Mouse (Mus musculus) CD4-positive, CD25-positive, alpha-beta regulatory T cell, adult 4 months (primary cell): Measurements from ENCODE around the gene Cped1. TPM values are rescaled to one million over a fixed set of nuclear protein-coding genes. Genes with fewer than 3 reads are reported as not detected.
A peak's percentile ranks its signal among the peaks of the same experiment; 100 is the strongest.

ENCODE experiments used
- ATAC-seq: one replicate; pipeline ENCODE4 v1.8.0; 2017
- polyA plus RNA-seq, 2 experiments: library from polyadenylated mRNA; unstranded; fragments of 100-300 nt; shearing (Covaris generic); gene quantifications; one replicate each; pipeline ENCODE4 v1.2.1; 2017

Gene Cped1
- under 1 TPM in 1 of 2 experiments, not detected in 1; 0.15 TPM for polyA plus RNA-seq

DNA sequence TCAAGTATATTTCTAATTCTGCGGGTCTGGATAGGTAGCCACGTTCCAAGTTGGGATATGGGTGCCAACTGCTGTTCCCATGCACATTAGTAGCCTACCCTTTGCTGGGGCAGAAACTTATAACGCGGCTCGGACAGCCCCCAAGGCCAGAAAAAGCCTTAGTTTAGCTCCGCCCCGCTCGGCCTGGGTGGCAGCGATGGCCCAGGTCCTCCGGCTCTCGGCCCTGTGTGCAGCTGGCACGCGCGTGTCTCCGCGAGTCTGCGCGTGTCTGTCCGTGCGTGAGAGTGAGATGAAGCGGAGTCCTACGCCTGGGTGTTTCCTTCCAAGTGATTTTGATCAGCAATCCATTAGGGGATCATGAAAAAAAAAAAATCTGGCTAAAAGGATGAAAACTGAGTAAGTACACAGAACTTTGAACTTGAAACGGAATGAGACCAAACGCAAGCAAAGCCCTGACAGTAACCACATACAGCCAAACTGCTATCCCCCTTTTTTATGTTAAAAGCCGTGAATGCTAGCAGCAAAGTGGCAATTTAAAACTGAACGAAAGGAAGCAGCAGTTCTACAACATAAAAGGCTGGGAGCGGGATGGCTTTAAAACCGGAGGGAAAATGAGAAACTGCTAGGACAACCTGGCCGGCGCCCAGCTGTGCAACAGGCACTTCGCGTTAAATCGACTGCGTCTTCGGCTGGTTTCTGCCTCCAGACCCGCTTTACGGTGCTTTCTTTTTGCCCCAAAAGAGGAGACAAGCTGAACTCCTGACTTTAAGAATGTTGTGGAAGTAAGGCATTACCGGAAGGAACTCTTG is at the start of gene Cped1:
TSS of gene Cped1 (plus strand) at position 185 of the 809 bp plus-strand sequence.
- ATAC-seq = peak; percentile 28

- no peak for ATAC-seq
Measured at GRCm38 (mm10) chr6:21937981-21938635, 47.6 kb upstream of the Cped1 start.

DNA sequence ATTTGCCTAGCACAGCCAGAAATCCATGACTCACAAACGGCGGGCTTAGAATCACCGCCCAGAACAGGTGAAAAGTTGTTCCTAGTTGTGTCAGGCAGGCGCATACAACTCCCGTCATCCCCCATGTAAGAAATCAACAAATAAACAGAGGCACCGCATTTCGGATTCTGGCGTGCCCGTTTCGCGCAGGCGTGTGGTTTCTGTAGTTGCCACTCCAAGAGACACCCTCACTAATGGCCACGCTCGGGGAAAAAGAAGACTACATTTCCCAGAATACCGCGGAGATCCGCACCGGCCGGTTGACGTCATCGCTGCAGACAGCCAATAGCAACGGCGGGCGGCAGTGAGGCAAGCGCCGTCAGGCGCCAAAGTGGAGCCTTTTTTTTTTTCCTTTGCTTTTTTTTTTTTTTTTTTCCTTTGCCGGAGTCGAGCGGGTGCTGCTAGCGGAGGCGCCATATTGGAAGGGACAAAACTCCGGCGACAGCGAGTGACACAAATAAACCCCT is 36.4 kb upstream of the Cped1 start, which contains the start of gene Ing3:
TSS of gene Ing3 (plus strand) at position 346 of the 506 bp plus-strand sequence.
- ATAC-seq = peak; percentile 87

DNA sequence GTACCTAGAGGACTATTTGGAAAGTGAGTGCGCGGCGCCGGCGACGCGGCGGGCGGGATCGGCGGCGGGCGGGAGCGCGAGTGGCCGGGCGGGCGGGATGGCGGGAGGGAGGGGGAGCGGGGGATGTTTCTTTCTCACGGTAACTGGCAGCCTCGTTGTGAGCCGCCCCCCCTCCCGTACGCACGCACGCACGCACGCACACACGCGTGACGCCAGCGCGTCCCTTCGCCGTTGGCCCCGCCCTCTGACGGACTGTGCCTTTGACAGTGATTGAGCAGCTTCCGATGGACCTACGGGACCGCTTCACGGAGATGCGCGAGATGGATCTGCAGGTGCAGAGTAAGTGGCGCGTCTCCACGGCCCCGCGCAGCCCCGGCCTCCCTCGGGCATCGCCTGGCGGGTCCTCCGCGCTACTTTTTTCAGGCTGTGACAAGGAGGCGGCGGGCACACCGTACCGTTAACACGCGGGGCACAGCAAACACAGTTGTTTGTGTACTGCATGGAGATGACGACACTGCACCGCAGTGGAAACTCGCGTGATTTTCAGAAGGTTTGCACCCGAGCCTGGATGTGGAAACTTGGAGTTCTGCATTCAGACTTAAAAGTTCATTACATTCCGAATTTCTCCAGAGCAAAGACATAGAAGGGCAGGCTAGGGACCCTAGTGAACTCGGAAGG is 35.8 kb upstream of the Cped1 start:
- ATAC-seq = peak; percentile 77

DNA sequence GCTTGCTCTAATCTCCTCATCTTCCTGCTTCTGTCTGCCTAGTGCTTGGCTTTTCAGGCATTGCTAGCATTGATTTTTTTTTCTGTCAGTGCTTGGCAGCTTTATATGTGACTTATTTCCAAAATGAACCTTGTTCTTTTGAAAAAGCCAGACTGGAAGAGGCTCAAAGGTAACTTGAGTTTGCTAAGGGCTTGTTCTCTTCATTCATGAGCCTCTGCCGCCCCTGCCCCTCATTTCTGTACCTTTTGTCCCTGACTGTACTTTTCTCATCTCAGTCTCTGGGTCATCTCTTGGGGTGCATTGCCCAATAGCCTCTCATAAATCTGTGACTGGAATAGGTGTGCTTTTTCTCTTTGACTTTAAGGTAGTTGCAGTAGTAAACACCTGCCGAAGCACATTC is 35.0 kb upstream of the Cped1 start:
- ATAC-seq = no peak

DNA sequence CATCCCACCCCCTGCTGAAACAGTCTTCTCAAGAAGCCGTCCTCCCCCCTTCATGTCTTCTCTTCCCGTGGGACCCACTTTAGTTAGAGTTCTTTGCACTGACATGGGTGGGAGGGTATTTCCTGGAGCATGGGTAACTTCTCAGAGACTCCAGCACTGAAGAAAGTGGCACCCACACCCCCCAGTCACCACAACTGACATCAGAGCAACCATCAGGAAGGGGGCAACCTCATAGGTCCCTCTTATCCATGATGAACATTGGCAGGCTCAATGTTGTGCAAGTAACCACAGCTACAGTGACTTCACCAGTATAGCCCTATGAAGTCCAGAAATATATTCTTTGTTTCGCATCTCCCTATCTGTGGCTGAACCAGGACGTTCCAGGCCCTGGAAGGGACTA is 30.2 kb upstream of the Cped1 start:
- ATAC-seq = no peak

DNA sequence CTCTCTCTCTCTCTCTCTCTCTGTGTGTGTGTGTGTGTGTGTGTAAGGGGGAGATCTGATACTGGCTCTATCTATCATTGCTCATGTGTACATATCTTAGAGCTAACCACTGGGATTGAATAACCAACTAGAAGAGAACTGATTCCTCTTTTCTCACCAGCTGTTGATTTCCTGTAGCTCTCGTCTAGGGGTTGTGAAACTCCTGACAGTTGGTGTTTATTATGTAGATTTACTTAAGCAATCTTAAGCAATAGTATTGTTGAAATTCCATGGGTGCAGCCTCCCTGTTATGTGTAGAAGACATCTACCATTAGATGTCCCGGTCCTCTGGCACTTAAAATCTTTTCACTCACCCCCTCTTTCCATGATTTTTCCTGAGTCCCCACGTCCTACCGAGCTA is 26.8 kb upstream of the Cped1 start:
- ATAC-seq = no peak

DNA sequence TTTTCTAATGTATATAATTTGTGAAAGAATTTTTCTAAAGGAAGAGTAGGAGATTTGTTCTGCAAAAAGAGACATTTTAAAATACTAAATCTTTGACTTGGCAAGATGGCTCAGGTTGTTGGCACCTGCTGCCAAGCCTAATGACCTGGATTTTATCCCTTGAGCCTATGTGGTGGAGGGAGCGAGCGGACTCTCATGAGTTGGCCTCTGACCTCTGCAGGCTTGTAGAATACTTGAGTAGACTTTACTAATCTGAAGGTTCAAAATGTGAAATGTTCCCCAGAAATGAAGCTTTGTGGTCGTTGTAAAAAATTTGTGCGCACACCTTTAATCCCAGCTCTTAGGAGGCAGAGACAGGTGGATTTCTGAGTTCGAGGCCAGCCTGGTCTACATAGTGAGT is 25.8 kb upstream of the Cped1 start:
- no peak for ATAC-seq

DNA sequence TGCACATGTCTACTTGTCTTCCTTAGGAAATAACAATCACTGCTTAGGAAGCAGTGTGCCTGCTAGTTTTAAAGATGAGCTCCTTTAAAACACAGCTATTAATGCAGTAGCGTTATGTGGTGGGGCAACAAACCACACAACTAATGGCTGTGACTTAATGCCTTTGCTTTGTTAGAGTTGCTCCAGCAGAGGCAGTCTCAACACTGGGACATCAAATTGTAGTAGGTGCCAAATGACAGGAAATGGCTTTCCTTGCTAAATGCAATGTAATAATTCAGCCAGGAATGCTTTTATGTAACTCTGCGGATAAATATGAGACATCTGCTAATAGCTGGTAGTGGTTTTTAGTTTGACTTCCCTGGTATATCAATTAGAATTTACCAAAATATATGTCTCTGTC is 8.2 kb upstream of the Cped1 start:
- ATAC-seq = no peak

DNA sequence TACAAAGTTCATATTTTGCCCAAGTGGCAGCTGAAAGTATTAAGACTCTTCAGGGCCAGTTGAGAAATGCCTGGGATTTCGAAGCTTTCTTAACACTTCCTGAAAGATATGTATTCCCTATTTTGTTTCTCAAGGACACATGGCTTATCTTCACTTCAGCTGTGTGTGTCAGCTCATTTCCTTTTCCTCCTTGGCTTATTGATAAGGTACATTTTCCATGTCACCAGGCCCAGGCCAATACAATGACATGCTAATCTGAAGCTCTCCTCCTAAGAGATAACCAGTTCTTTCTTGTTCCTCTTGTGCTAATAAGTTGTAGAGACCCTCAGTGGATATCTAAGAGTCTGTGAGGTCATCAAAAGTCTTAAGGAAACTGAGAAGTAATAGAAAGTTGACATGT is 4.6 kb upstream of the Cped1 start:
- ATAC-seq = no peak

DNA sequence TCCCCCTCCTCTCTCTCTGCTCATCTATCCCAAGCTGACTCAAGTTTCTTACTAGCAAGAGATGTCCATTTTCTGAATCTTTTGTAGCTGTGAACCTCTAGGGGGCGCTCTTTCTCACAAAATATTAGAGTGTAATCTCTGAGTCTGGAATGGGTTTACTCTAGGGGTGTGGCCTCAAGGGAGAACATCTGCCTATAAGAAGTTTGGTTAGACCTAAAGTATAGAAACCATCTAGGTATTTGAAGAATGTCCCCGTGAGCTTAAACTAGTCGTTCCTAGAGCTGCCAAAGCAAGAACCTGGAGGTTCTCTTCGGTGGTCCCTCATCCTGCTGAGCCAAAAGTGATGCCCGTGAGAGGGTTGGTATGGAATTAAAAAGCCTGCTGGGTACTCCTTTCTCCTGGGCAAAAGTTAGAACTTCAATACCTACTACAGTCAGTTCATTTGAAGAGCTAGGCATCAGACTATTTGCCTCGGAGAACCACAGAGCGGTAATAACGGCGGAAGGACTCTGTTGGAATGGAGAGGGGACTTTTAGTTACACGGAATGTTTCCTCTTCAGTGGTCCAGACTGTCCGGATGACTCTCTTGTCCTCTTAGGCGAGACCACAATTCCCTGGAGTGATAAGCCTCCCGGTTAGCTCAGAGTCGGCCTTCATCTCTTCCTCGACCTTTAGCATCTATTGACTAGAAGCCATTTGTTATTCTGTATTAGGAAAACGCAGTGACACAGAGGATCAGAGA is 555 bp upstream of the Cped1 start:
- ATAC-seq = peak; percentile 75

- ATAC-seq = no peak
Measured at GRCm38 (mm10) chr6:21986660-21987331, 1.1 kb downstream of the Cped1 start.

DNA sequence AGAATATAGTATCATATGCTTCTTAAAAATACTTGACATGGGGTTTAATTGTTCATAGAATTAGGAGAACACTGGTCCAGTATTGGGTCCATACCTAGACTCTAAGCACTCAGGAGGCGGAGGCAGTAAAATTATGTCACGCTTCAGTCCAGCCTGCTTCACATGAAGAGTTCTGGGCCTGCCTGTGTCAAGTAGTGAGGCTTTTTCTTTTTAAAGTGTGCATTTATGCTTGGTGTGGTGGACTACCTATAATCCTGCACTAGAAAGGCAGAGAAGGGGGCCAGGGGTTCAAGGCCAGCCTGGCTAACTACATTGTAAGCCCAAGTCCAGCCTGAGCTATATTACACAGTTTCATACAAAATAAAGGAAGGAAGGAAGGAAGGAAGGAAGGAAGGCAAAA is 1.8 kb downstream of the Cped1 start:
- ATAC-seq = no peak

- ATAC-seq = no peak
Measured at GRCm38 (mm10) chr6:21988296-21988695, 2.6 kb downstream of the Cped1 start.

DNA sequence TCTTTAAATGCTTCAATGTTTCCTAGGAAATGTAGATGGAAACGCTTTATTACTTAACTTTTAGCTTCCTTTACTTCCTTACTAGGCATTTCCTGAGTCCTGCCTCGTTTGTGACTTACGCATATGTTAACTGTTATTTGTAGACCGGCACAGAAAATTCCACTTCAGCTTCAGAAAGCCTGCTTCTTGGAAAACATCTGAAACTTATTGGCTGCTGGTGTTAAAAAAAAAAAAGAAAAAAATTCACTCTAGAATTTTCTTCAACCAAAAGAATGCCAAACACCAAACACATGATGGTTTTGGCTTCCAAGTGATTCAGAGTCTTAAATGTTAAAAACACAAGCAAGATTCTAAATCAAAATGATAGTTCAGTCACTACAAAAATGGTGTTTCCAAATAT is 3.4 kb downstream of the Cped1 start:
- no peak for ATAC-seq

GRCm38 (mm10) chr6:21990181-21991135 is 4.7 kb downstream of the Cped1 start:
- ATAC-seq = no peak

GRCm38 (mm10) chr6:21991151-21991550 is 5.4 kb downstream of the Cped1 start:
- no peak for ATAC-seq

DNA sequence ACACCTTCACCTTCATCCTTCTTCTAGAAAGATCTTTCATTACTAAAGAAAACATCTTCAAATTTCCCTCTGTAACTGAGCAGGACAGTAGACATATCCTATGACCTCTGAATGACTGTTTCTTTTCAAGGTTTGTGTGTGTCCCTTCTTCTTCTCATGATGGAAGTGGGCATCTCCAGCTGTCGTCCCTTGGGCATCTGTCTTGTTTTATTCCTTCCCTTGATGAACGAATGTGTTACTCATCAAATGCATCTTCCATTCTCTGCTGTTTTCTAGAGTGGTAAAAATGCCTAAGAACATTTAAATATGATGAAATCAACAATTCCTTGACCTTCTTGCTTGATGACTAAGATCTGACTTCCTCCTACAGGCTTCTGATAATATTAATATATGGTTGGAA is 7.4 kb downstream of the Cped1 start:
- ATAC-seq = no peak

GRCm38 (mm10) chr6:21998131-21998530 is 12.4 kb downstream of the Cped1 start:
- no peak for ATAC-seq

- no peak for ATAC-seq
Measured at GRCm38 (mm10) chr6:21999025-21999424, 13.3 kb downstream of the Cped1 start.

DNA sequence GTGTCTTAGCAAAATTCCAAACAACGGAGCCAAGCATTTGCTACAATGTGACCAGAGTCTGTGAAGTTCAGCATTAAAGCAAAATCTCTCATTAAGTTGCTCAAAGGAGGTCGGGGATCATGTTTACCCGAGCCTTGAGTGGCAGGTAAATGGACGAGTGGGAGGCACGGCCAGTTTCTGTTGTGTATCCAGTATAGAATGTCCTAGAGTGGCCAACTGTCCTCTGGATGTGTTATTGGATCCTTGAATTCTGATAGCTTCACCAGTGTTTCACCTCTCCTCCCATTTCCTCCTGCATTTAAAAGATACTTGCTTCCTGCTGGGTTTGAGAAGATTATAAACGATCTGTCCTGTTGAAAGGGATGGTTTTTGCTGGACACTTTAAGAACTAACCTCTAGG is 14.4 kb downstream of the Cped1 start:
- no peak for ATAC-seq
